Mouse (Mus musculus) forebrain, embryonic 14.5 days (tissue): ENCODE measurements at regions not wholly inside any gene's neighbourhood (a gene's known extent, or its start where the extent isn't known, plus 50 kb on each side); places are given as distances from the start of the nearest gene placed in this dataset.
A peak's percentile ranks its signal among the peaks of the same experiment; 100 is the strongest.

Experiments used
- ATAC-seq: fragments of 200-750 bp; cut with Nextera tagmentation; 2 replicates; pipeline ENCODE4 v1.8.0; 2017; ENCODE audit warnings: mild to moderate bottlenecking, moderate library complexity
- DNase-seq: peaks from one replicate; pipeline ENCODE4 v3.0.0-alpha.2; 2015; ENCODE audit warnings: low spot score
- H3K27ac ChIP-seq: fragments of 300-500 bp; sonication (generic); 2 replicates; pipeline ENCODE4 v1.5.1; 2014; ENCODE audit warnings: low read depth, mild to moderate bottlenecking, control low read depth, low read length, moderate library complexity
- H3K27me3 ChIP-seq: fragments of 300-500 bp; sonication (generic); replicated peaks from 2 replicates; pipeline ENCODE4 v1.6.1; 2014; ENCODE audit warnings: low read length, control low read depth, mixed read lengths; ENCODE audit not compliant: control insufficient read depth, insufficient read depth
- H3K36me3 ChIP-seq: fragments of 300-500 bp; sonication (generic); 2 replicates; pipeline ENCODE4 v1.6.1; 2014; ENCODE audit warnings: low read length, control low read depth; ENCODE audit not compliant: control insufficient read depth, insufficient read depth
- H3K4me1 ChIP-seq: fragments of 300-500 bp; sonication (generic); 2 replicates; pipeline ENCODE4 v1.6.1; 2014; ENCODE audit warnings: antibody characterized with exemption, low read length, control low read depth; ENCODE audit not compliant: control insufficient read depth, insufficient read depth
- H3K4me2 ChIP-seq: fragments of 300-500 bp; sonication (generic); 2 replicates; pipeline ENCODE4 v1.6.1; 2014; ENCODE audit warnings: mild to moderate bottlenecking, control low read depth, low read length
- H3K4me3 ChIP-seq: fragments of 300-500 bp; sonication (generic); 2 replicates; pipeline ENCODE4 v1.5.1; 2014; ENCODE audit warnings: low read depth, low read length, control low read depth
- H3K9ac ChIP-seq: fragments of 300-500 bp; sonication (generic); 2 replicates; pipeline ENCODE4 v1.6.1; 2014; ENCODE audit warnings: mild to moderate bottlenecking, low read length, control low read depth, moderate library complexity
- H3K9me3 ChIP-seq: fragments of 300-500 bp; sonication (generic); replicated peaks from 2 replicates; pipeline ENCODE4 v1.6.1; 2016; ENCODE audit warnings: low read length, control low read depth, mixed read lengths; ENCODE audit not compliant: control insufficient read depth
- WGBS: fragments of 180-500 bp; shearing (Covaris S2); extraction: QIAGEN DNeasy Blood & Tissue Kit; methylation state at CpG from one replicate; pipeline ENCODE4 v1.1.7; 2014; 5-methylcytosine and 5-hydroxymethylcytosine counted together

DNA sequence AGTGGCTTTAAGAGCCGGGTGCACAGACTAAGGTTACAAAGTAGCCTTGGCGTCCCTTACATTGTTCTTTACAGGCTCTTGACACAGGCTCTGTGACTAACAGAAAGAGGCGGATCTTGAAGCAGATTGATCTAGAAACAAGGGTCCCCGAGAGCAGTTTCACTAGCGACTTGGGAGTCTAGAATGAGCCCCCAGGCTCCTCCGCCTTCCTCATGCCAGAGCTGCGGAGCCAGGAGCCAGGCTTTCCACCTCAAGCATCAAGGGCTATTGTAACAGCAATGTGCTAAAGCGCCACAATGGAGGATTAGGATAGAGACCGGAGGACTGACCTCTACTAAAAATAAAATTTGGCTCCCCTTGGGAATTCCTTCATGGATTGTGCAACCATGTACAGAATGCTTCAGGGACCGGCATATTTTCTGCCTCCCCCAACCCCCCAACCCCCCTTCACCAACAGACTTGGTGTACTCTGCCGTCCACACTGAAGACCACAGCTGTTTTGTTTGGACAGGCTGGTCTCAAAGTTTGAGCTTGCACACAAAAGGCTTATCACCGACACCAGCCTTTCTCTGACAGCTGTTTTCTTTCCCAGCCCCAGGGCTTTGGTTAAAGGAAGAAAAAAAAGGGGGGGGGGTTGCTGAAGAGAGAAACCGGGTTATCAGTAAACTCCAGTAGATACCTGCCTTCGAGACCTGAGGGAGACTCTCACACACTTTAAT lies 60.2 kb upstream of the Gm10295 start:
- H3K27me3 ChIP-seq = peaks cover 18% of the 10 kb centered on the region; the same call in 1 of the 2 replicates
- ATAC-seq = peak; percentile 71
- H3K27ac ChIP-seq = no peak overlapping the region
- 0 out of 2 replicates have a peak overlapping the region, but pooled peaks have one; percentile 14 for H3K9ac ChIP-seq
- peak; percentile 47 for DNase-seq
- peak overlapping the region; percentile 29 for H3K4me3 ChIP-seq
- WGBS = 4% methylated on average over 14 of the region's 14 CpGs
- H3K4me2 ChIP-seq = peak overlapping the region; percentile 57
- H3K9me3 ChIP-seq = no peaks in the 10 kb centered on the region
- no peaks in the 10 kb centered on the region for H3K36me3 ChIP-seq
- H3K4me1 ChIP-seq = peaks cover 5% of the 10 kb centered on the region

DNA sequence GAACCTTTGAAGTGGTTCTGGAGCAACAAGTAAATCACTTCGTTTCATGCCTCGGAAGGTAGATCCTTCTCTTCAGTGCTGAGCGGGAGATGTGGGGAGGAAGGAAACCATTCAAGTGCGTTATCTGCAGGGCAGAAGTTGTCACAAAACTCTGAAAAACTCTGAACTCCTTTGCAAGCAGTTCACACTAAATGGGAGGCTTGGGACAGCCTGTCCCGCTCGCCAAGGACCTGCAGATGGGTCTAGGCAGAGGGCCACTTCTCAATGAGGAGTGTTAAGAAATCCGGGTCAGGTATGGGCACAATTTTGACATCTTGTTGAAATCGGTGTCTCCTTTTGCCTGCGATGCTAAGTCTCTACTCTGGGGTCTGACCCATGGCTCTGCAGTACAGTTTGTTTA lies 58.6 kb upstream of the Gm10295 start:
- DNase-seq (no peak), ATAC-seq (no peak)
- 78% methylated on average over 9 of the region's 9 CpGs for WGBS

GRCm38 (mm10) chr7:71409061-71409460 lies 57.8 kb upstream of the Gm10295 start:
- Histone ChIP-seq H3K27me3 (peaks cover 19% of the 10 kb centered on the region; the same call in 1 of the 2 replicates), H3K9me3 (no peaks in the 10 kb centered on the region), H3K4me1 (peaks cover 5% of the 10 kb centered on the region), H3K4me3 (no peak overlapping the region), H3K9ac (no peak overlapping the region), H3K36me3 (no peaks in the 10 kb centered on the region), H3K4me2 (no peak overlapping the region), H3K27ac (no peak overlapping the region)
- ATAC-seq = no peak
- peak; percentile 8 for DNase-seq
- 56% methylated on average over 5 of the region's 5 CpGs for WGBS

More for the DNA sequence above, 58.6 kb upstream of the Gm10295 start:
- Histone ChIP-seq H3K4me2 (no peak overlapping the region), H3K9me3 (no peaks in the 10 kb centered on the region), H3K9ac (no peak overlapping the region), H3K36me3 (no peaks in the 10 kb centered on the region), H3K4me3 (no peak overlapping the region), H3K27me3 (peaks cover 19% of the 10 kb centered on the region; the same call in 1 of the 2 replicates), H3K4me1 (peaks cover 5% of the 10 kb centered on the region), H3K27ac (no peak overlapping the region)

- no peak for DNase-seq
- ATAC-seq = no peak
- Histone ChIP-seq H3K4me1 (no peaks in the 10 kb centered on the region), H3K9me3 (no peaks in the 10 kb centered on the region), H3K27ac (no peak overlapping the region), H3K9ac (no peak overlapping the region), H3K4me3 (no peak overlapping the region), H3K27me3 (peaks cover 19% of the 10 kb centered on the region; the same call in 1 of the 2 replicates), H3K4me2 (no peak overlapping the region), H3K36me3 (no peaks in the 10 kb centered on the region)
- WGBS = 76% methylated on average over 8 of the region's 8 CpGs
These were observed 55.0 kb upstream of the Gm10295 start for GRCm38 (mm10) chr7:71406283-71406682.
